Mouse (Mus musculus): ENCODE measurements around the gene Ifi35. TPM values are rescaled to one million over a fixed set of nuclear protein-coding genes. Genes with fewer than 3 reads are reported as not detected.

Ifi35 gene
- polyA plus RNA-seq, 1 experiment, result 6.3 TPM

GRCm38 (mm10) chr11:101484814-101485213 lies 36.6 kb downstream of the Ifi35 start:
- no peak for DNase-seq
- Histone ChIP-seq H3K27ac (ENCODE audit: insufficient read depth, low read length) (no peak overlapping the region), H3K4me3 (replicated peaks; ENCODE audit: insufficient read depth, low read depth, low read length) (no peak overlapping the region), H3K4me1 (ENCODE audit: control insufficient read depth, insufficient read depth, low read length) (no peaks in the 10 kb centered on the region), H3K27me3 (ENCODE audit: control insufficient read depth, insufficient read depth, low read length) (no peaks in the 10 kb centered on the region)
- 88% methylated on average over 7 of the region's 7 CpGs for WGBS
- TF ChIP-seq POLR2A (IDR thresholded peaks at IDR 0.05; ENCODE audit: borderline replicate concordance, insufficient read depth, low read length) (no peak), CTCF (IDR thresholded peaks at IDR 0.05; ENCODE audit: borderline replicate concordance, insufficient read depth, low read depth, low read length) (no peak)

GRCm38 (mm10) chr11:101485509-101486028 lies 37.4 kb downstream of the Ifi35 start:
- Histone ChIP-seq H3K27ac (ENCODE audit: insufficient read depth, low read length) (no peak overlapping the region), H3K27me3 (ENCODE audit: control insufficient read depth, insufficient read depth, low read length) (no peaks in the 10 kb centered on the region), H3K4me3 (replicated peaks; ENCODE audit: insufficient read depth, low read depth, low read length) (no peak overlapping the region), H3K4me1 (ENCODE audit: control insufficient read depth, insufficient read depth, low read length) (no peaks in the 10 kb centered on the region)
- TF ChIP-seq CTCF (IDR thresholded peaks at IDR 0.05; ENCODE audit: borderline replicate concordance, insufficient read depth, low read depth, low read length) (no peak), POLR2A (IDR thresholded peaks at IDR 0.05; ENCODE audit: borderline replicate concordance, insufficient read depth, low read length) (no peak)
- DNase-seq, result no peak
- WGBS, result 54% methylated on average over 6 of the region's 6 CpGs

GRCm38 (mm10) chr11:101486126-101486525 lies 37.9 kb downstream of the Ifi35 start:
- TF ChIP-seq CTCF (IDR thresholded peaks at IDR 0.05; ENCODE audit: borderline replicate concordance, insufficient read depth, low read depth, low read length), result no peak
- TF ChIP-seq POLR2A (IDR thresholded peaks at IDR 0.05; ENCODE audit: borderline replicate concordance, insufficient read depth, low read length), result no peak
- no peak for DNase-seq
- no peaks in the 10 kb centered on the region for H3K27me3 ChIP-seq (ENCODE audit: control insufficient read depth, insufficient read depth, low read length)
- no peak overlapping the region for H3K27ac ChIP-seq (ENCODE audit: insufficient read depth, low read length)
- 65% methylated on average over 6 of the region's 6 CpGs for WGBS
- no peaks in the 10 kb centered on the region for H3K4me1 ChIP-seq (ENCODE audit: control insufficient read depth, insufficient read depth, low read length)
- H3K4me3 ChIP-seq (replicated peaks; ENCODE audit: insufficient read depth, low read depth, low read length), result no peak overlapping the region

- no peak for DNase-seq
- Histone ChIP-seq H3K27ac (ENCODE audit: insufficient read depth, low read length) (no peak overlapping the region), H3K27me3 (ENCODE audit: control insufficient read depth, insufficient read depth, low read length) (no peaks in the 10 kb centered on the region), H3K4me1 (ENCODE audit: control insufficient read depth, insufficient read depth, low read length) (no peaks in the 10 kb centered on the region), H3K4me3 (replicated peaks; ENCODE audit: insufficient read depth, low read depth, low read length) (no peak overlapping the region)
- 55% methylated on average over 5 of the region's 5 CpGs for WGBS
- no peak for TF ChIP-seq POLR2A (IDR thresholded peaks at IDR 0.05; ENCODE audit: borderline replicate concordance, insufficient read depth, low read length)
- TF ChIP-seq CTCF (IDR thresholded peaks at IDR 0.05; ENCODE audit: borderline replicate concordance, insufficient read depth, low read depth, low read length), result no peak
Measured at GRCm38 (mm10) chr11:101506269-101506780, 58.1 kb downstream of the Ifi35 start.

- DNase-seq, result no peak
- no peaks in the 10 kb centered on the region for H3K4me1 ChIP-seq (ENCODE audit: control insufficient read depth, insufficient read depth, low read length)
- 93% methylated on average over 7 of the region's 7 CpGs for WGBS
- H3K27ac ChIP-seq (ENCODE audit: insufficient read depth, low read length), result no peak overlapping the region
- no peak overlapping the region for H3K4me3 ChIP-seq (replicated peaks; ENCODE audit: insufficient read depth, low read depth, low read length)
- no peaks in the 10 kb centered on the region for H3K27me3 ChIP-seq (ENCODE audit: control insufficient read depth, insufficient read depth, low read length)
- TF ChIP-seq CTCF (IDR thresholded peaks at IDR 0.05; ENCODE audit: borderline replicate concordance, insufficient read depth, low read depth, low read length), result no peak
- no peak for TF ChIP-seq POLR2A (IDR thresholded peaks at IDR 0.05; ENCODE audit: borderline replicate concordance, insufficient read depth, low read length)
Measured at GRCm38 (mm10) chr11:101507090-101507489, 58.9 kb downstream of the Ifi35 start.

Other genes starting within 250 kb of the Ifi35 start
- 64.4 and 70.7 TPM in 2 replicates for gene Ezh1, start 221.9 kb upstream of the Ifi35 start, polyA plus RNA-seq (2012; rRNA removed)
- 50.3 and 52.7 TPM in 2 replicates for gene Ramp2, start 202.4 kb upstream of the Ifi35 start, polyA plus RNA-seq (2012; rRNA removed)
- 66.8 and 67.0 TPM in 2 replicates for gene Vps25, start 194.7 kb upstream of the Ifi35 start, polyA plus RNA-seq (2012; rRNA removed)
- gene Wnk4, start 187.8 kb upstream of the Ifi35 start, polyA plus RNA-seq (2012; rRNA removed), result 2.6 and 3.1 TPM in 2 replicates
- gene Cntd1, start 169.4 kb upstream of the Ifi35 start, polyA plus RNA-seq (2012; rRNA removed), result 0.65 TPM in 2 replicates
- 174 and 218 TPM in 2 replicates for gene Coa3, start 169.3 kb upstream of the Ifi35 start, polyA plus RNA-seq (2012; rRNA removed)
- 122 and 132 TPM in 2 replicates for gene Becn1, start 146.1 kb upstream of the Ifi35 start, polyA plus RNA-seq (2012; rRNA removed)
- gene Psme3, start 132.2 kb upstream of the Ifi35 start, polyA plus RNA-seq (2012; rRNA removed), result 98.4 and 100 TPM in 2 replicates
- 2.9 and 3.0 TPM in 2 replicates for gene Aoc2, start 123.3 kb upstream of the Ifi35 start, polyA plus RNA-seq (2012; rRNA removed)
- gene Aoc3, start 117.8 kb upstream of the Ifi35 start, polyA plus RNA-seq (2012; rRNA removed), result 0.75 and 0.76 TPM in 2 replicates
- gene G6pc, start 80.8 kb upstream of the Ifi35 start, polyA plus RNA-seq (2012; rRNA removed), result 0.08 TPM in 1 of 2 replicates, not detected in the other
- gene Aarsd1, start 30.8 kb upstream of the Ifi35 start, polyA plus RNA-seq (2012; rRNA removed), result 53.2 and 55.3 TPM in 2 replicates
- gene Gm27029, start 23.6 kb upstream of the Ifi35 start, polyA plus RNA-seq (2012; rRNA removed), result 2.9 and 3.1 TPM in 2 replicates
- 31.8 and 32.0 TPM in 2 replicates for gene Rundc1, start 23.3 kb upstream of the Ifi35 start, polyA plus RNA-seq (2012; rRNA removed)
- 1.2 and 1.8 TPM in 2 replicates for gene Ptges3l, start 23.1 kb upstream of the Ifi35 start, polyA plus RNA-seq (2012; rRNA removed)
- 400 and 422 TPM in 2 replicates for gene Rpl27, start 6.1 kb upstream of the Ifi35 start, polyA plus RNA-seq (2012; rRNA removed)
- gene Rnd2, start 16.6 kb downstream of the Ifi35 start, polyA plus RNA-seq (2012; rRNA removed), result 216 and 275 TPM in 2 replicates
- 44.6 and 49.2 TPM in 2 replicates for gene Vat1, start 17.8 kb downstream of the Ifi35 start, polyA plus RNA-seq (2012; rRNA removed)
- 0.59 and 0.67 TPM in 2 replicates for gene Brca1, start 103.5 kb downstream of the Ifi35 start, polyA plus RNA-seq (2012; rRNA removed)
- gene Nbr1, start 103.7 kb downstream of the Ifi35 start, polyA plus RNA-seq (2012; rRNA removed), result 137 and 147 TPM in 2 replicates
- gene Tmem106a, start 133.8 kb downstream of the Ifi35 start, polyA plus RNA-seq (2012; rRNA removed), result 1.6 and 2.0 TPM in 2 replicates
- not detected in 2 replicates for gene Gm11634, start 150.8 kb downstream of the Ifi35 start, polyA plus RNA-seq (2012; rRNA removed)
- 13.7 and 13.9 TPM in 2 replicates for gene Rdm1, start 178.8 kb downstream of the Ifi35 start, polyA plus RNA-seq (2012; rRNA removed)
- 14.5 and 16.6 TPM in 2 replicates for gene Arl4d, start 217.1 kb downstream of the Ifi35 start, polyA plus RNA-seq (2012; rRNA removed)

All from cerebellum, adult 2 months (tissue).